Mouse (Mus musculus) liver, adult 2 months (tissue): ENCODE data around the gene Klf8. TPM values are rescaled to one million over a fixed set of nuclear protein-coding genes. Genes with fewer than 3 reads are reported as not detected.
A peak's percentile ranks its signal among the peaks of the same experiment; 100 is the strongest.

Source experiments
- DNase-seq: peaks from one replicate; pipeline ENCODE4 v3.0.0-alpha.2; 2011; ENCODE audit warnings: low read depth, low spot score; ENCODE audit errors: extremely low read depth
- H3K27ac ChIP-seq: fragments of 200-500 bp; replicated peaks from 2 replicates; pipeline ENCODE4 v1.5.1; 2012; ENCODE audit warnings: low read depth, mild to moderate bottlenecking, control low read depth, inconsistent platforms, low read length; ENCODE audit not compliant: insufficient read depth
- H3K27me3 ChIP-seq: fragments of 200-500 bp; 2 replicates; pipeline ENCODE4 v1.6.1; 2012; ENCODE audit warnings: mild to moderate bottlenecking, moderate library complexity, low read length, inconsistent platforms; ENCODE audit not compliant: control insufficient read depth, insufficient read depth
- H3K36me3 ChIP-seq: fragments of 200-500 bp; 2 replicates; pipeline ENCODE4 v1.6.1; 2012; ENCODE audit warnings: low read length, inconsistent platforms; ENCODE audit not compliant: control insufficient read depth, insufficient read depth
- H3K4me1 ChIP-seq: fragments of 200-500 bp; 2 replicates; pipeline ENCODE4 v1.6.1; 2011; ENCODE audit warnings: low read length; ENCODE audit not compliant: control insufficient read depth, insufficient read depth
- H3K4me3 ChIP-seq: fragments of 200-500 bp; 2 replicates; pipeline ENCODE4 v1.5.1; 2011; ENCODE audit warnings: low read depth, mild to moderate bottlenecking, control low read depth, low read length, moderate library complexity; ENCODE audit not compliant: insufficient read depth
- H3K79me2 ChIP-seq: fragments of 200-500 bp; 2 replicates; pipeline ENCODE4 v1.6.1; 2012; ENCODE audit warnings: inconsistent platforms, mild to moderate bottlenecking, low read length, moderate library complexity; ENCODE audit not compliant: control insufficient read depth, insufficient read depth
- H3K9ac ChIP-seq: fragments of 200-500 bp; 2 replicates; pipeline ENCODE4 v1.6.1; 2012; ENCODE audit warnings: low read depth, mild to moderate bottlenecking, control low read depth, inconsistent platforms, low read length
- CTCF ChIP-seq: fragments of 200-500 bp; IDR thresholded peaks from 2 replicates; pipeline ENCODE4 v1.5.1; 2011; ENCODE audit warnings: low read depth, low read length, control low read depth
- POLR2A ChIP-seq: fragments of 200-500 bp; IDR thresholded peaks from 2 replicates; pipeline ENCODE4 v1.6.1; 2011; ENCODE audit warnings: low read length, control low read depth; ENCODE audit not compliant: insufficient read depth; ENCODE audit errors: extremely low read depth
- WGBS: fragments of 180-500 bp; shearing (Covaris S2); methylation state at CpG from one replicate; pipeline ENCODE4 v1.1.7; 2018; 5-methylcytosine and 5-hydroxymethylcytosine counted together
- polyA plus RNA-seq: library from polyadenylated mRNA; depleted of rRNA; stranded (reverse); fragments of >200 nt; gene quantifications from 2 replicates; pipeline ENCODE4 v1.2.3, GENCODE M21; 2012
- total RNA-seq: library from RNA; depleted of rRNA; stranded (reverse); fragments of >200 nt; gene quantifications from 2 replicates; pipeline ENCODE4 v1.2.3, GENCODE M21; 2014

Klf8 gene
- total and polyA plus RNA-seq, 2 experiments, result under 0.01 TPM; not detected in 1

- WGBS, result 72% methylated on average over 3 of the region's 3 CpGs
- no peak for DNase-seq
- Histone ChIP-seq H3K4me1 (no peaks in the 10 kb centered on the region), H3K27ac (no peak overlapping the region), H3K9ac (no peak overlapping the region), H3K79me2 (no peaks in the 10 kb centered on the region), H3K36me3 (no peaks in the 10 kb centered on the region), H3K27me3 (no peaks in the 10 kb centered on the region), H3K4me3 (no peak overlapping the region)
- TF ChIP-seq CTCF (no peak), POLR2A (no peak)
Measured at GRCm38 (mm10) chrX:153375105-153375504, 137.8 kb downstream of the Klf8 start.

GRCm38 (mm10) chrX:153381753-153382152 is 144.5 kb downstream of the Klf8 start:
- H3K4me3 ChIP-seq, result no peak overlapping the region
- H3K27me3 ChIP-seq, result no peaks in the 10 kb centered on the region
- DNase-seq, result no peak
- no peak overlapping the region for H3K27ac ChIP-seq
- H3K36me3 ChIP-seq, result no peaks in the 10 kb centered on the region
- 81% methylated on average over 3 of the region's 3 CpGs for WGBS
- H3K79me2 ChIP-seq, result no peaks in the 10 kb centered on the region
- H3K4me1 ChIP-seq, result no peaks in the 10 kb centered on the region
- TF ChIP-seq CTCF (no peak), POLR2A (no peak)
- H3K9ac ChIP-seq, result no peak overlapping the region

GRCm38 (mm10) chrX:153389291-153389690 is 152.0 kb downstream of the Klf8 start:
- no peak for DNase-seq
- H3K4me3 ChIP-seq, result no peak overlapping the region
- no peaks in the 10 kb centered on the region for H3K79me2 ChIP-seq
- no peaks in the 10 kb centered on the region for H3K36me3 ChIP-seq
- TF ChIP-seq POLR2A, result no peak
- TF ChIP-seq CTCF, result no peak
- H3K9ac ChIP-seq, result no peak overlapping the region
- WGBS, result 15% methylated on average over 2 of the region's 2 CpGs
- no peaks in the 10 kb centered on the region for H3K27me3 ChIP-seq
- no peaks in the 10 kb centered on the region for H3K4me1 ChIP-seq
- H3K27ac ChIP-seq, result no peak overlapping the region

- no peaks in the 10 kb centered on the region for H3K27me3 ChIP-seq
- no peak overlapping the region for H3K9ac ChIP-seq
- H3K36me3 ChIP-seq, result no peaks in the 10 kb centered on the region
- H3K27ac ChIP-seq, result no peak overlapping the region
- peak; percentile 0 for DNase-seq
- WGBS, result 6% methylated on average over 5 of the region's 5 CpGs
- no peaks in the 10 kb centered on the region; the same call in 1 of the 2 replicates for H3K4me1 ChIP-seq
- TF ChIP-seq POLR2A (no peak), CTCF (no peak)
- no peak overlapping the region for H3K4me3 ChIP-seq
- H3K79me2 ChIP-seq, result no peaks in the 10 kb centered on the region
Measured at GRCm38 (mm10) chrX:153417067-153417466, 179.8 kb downstream of the Klf8 start.

GRCm38 (mm10) chrX:153433659-153434293 is 196.5 kb downstream of the Klf8 start:
- no peaks in the 10 kb centered on the region for H3K79me2 ChIP-seq
- TF ChIP-seq POLR2A, result no peak
- H3K4me3 ChIP-seq, result no peak overlapping the region
- no peak for DNase-seq
- 60% methylated on average over 5 of the region's 5 CpGs for WGBS
- no peaks in the 10 kb centered on the region for H3K4me1 ChIP-seq
- H3K27ac ChIP-seq, result no peak overlapping the region
- H3K27me3 ChIP-seq, result no peaks in the 10 kb centered on the region
- H3K36me3 ChIP-seq, result no peaks in the 10 kb centered on the region
- H3K9ac ChIP-seq, result no peak overlapping the region

- Histone ChIP-seq H3K4me1 (no peaks in the 10 kb centered on the region), H3K79me2 (no peaks in the 10 kb centered on the region), H3K9ac (no peak overlapping the region), H3K27me3 (no peaks in the 10 kb centered on the region), H3K4me3 (no peak overlapping the region), H3K36me3 (no peaks in the 10 kb centered on the region), H3K27ac (no peak overlapping the region)
- no peak for DNase-seq
- TF ChIP-seq CTCF (no peak), POLR2A (no peak)
Measured at GRCm38 (mm10) chrX:153439573-153439972, 202.3 kb downstream of the Klf8 start.
